Mouse (Mus musculus): ENCODE measurements at regions not wholly inside any gene's neighbourhood (a gene's known extent, or its start where the extent isn't known, plus 50 kb on each side); places are given as distances from the start of the nearest gene placed in this dataset.

DNA sequence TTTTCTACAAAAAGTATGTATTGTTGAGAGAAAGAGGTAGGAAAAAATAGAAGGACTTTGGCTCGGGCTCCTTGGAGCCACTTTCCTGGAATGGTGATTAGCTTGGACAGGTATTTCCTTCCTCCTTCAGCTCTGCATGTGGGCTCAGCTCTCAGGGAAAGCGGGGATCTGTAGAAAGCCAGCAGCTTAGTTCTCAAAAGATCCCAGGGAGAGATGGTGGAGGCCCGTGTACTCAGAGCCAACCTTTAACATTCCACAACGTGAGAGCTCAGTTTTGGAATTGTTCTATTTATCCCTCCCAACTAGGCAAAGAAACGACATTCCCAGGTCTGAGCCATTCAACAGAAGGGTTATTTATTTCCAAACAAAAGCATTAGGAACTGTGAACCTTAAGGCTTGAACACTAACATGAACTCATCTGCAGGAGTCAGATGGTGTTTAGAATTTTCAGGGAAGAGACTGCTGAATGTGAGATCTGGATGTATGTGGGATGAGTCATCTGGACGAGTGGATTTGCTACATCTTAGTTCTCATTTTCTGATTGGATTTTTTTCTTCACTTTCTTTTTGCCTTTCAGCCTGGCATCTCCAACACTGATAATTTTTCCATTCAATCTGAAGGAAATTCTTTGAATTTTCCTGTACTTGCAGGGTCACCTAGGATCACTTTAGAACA is 428.6 kb upstream of the Tnp1 start:
- DNase-seq (ENCODE audit: low read depth) = no peak

GRCm38 (mm10) chr1:73438385-73438784 is 422.7 kb upstream of the Tnp1 start:
- no peak for DNase-seq (ENCODE audit: low read depth)

DNA sequence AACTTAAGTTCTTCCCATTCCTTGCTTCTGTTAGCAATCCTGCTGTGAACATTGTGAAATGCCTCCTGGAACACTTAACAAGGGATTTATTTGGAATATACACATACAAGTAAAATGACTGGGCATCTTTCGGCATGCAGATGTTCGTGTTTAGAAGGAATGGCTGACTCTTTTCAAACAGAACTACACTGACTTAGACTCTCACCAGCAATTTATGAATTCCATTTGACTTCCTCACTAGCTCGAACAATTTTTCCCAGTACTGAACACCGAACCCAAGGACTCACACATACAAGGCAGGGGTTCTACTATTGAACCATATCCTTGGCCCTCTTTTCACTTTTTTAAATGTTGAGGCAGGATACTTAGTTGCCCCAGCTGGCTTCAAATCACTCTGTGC is 412.4 kb upstream of the Tnp1 start:
- DNase-seq (ENCODE audit: low read depth) = no peak

GRCm38 (mm10) chr1:73425049-73425448 is 409.3 kb upstream of the Tnp1 start:
- no peak for DNase-seq (ENCODE audit: low read depth)

DNA sequence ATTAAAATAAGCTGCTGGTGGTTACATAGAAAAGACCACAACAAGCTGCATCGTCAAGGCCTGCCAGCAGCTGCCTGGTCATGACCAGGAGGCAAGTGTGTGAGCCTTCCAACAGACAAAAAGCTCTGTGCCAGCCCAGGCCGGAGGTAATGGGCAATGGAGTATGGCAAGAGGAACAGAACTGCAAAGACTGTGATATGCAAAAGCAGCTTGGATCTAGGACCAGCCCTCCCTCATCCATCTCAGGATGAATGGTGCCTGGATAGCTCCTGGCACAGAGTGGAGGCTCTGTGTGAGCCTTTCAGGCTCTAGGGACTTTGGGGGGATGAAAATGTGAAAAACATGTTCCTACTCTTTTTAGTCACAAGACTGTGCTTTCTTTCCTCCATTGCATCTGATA is 402.5 kb upstream of the Tnp1 start:
- DNase-seq (ENCODE audit: low read depth) = no peak

- no peak for DNase-seq (ENCODE audit: low read depth)
These were observed 395.7 kb upstream of the Tnp1 start for GRCm38 (mm10) chr1:73411452-73411851.

- no peak for DNase-seq (ENCODE audit: low read depth)
These were observed 383.5 kb upstream of the Tnp1 start for GRCm38 (mm10) chr1:73399178-73399577.

DNA sequence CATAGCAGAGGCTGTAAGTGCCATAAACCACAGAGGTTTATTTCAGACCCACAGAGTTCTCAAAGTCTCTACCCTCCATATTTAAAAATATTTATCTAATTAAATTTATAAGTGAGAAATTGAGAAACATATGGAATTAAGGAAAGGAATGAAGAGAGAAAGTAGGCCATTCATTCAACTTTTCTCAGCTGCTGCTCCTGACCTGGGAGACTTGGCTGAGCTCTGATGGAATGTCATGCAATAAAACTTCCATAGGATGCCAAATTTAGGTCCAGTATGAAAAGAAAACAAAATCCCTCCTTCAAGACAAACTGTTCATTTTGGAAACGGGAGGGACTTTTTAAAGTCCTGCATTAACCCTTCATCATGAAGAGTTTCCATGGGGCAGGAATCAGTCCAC is 379.3 kb upstream of the Tnp1 start:
- DNase-seq (ENCODE audit: low read depth) = no peak

- DNase-seq (ENCODE audit: low read depth) = no peak
These were observed 378.8 kb upstream of the Tnp1 start for GRCm38 (mm10) chr1:73394466-73394865.

DNA sequence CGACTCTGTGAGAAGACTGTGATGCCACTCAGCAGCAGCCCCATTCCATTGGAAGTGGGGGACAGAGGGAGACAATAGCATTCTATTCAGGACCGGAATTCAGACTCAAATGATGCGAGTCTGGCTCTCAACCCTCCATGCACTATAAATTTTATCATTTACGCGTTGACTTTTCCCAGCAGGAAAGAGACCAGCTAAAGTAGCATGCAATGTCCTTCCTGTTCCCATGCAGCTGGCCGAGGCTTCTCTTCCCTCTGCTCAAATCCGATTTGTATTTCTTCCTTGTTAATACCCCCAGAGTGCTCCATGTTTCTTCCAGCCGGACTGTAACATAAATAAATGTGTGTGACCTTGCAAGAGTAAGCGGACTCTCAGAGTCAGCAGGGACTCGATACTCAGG is 376.4 kb upstream of the Tnp1 start:
- DNase-seq (ENCODE audit: low read depth) = no peak

GRCm38 (mm10) chr1:73389976-73390375 is 374.3 kb upstream of the Tnp1 start:
- no peak for DNase-seq (ENCODE audit: low read depth)

DNA sequence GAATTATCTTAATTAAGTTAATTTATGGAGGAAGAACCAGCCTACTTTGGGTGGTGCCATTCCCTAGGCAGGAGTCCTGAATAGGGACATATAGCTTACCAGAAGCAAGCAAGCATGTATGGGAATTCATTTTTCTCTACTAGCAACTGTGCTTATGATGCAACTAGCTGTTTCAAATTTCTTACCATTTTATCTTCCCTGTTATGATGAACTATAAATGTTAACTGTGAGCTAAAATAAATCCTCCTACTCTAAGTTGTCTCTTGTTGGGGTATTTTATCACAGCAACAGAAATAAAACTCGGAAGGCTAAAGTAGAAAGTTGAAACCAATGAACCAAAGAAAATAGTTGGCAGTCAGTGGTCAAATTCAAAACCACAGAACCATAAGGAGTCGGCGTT is 373.5 kb upstream of the Tnp1 start:
- no peak for DNase-seq (ENCODE audit: low read depth)

DNA sequence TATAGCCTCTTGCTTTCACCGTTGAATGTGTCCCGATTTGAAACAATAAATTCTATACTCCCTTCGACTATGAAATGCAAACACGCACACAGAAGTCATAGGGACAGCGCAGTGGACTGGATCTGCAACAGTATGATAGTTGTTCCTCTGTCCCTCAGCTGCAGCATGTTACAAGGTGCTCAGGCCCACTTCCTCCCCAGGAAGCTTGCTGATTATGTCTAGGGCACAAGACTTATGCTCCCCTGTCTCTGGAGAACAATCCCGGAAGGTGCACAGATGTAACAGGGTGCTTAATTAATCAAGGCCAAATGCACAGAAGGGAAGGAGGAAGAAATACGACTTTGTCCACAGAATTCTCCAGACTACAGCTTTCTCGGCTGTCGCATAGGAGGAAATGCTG is 365.9 kb upstream of the Tnp1 start:
- DNase-seq (ENCODE audit: low read depth) = no peak

DNA sequence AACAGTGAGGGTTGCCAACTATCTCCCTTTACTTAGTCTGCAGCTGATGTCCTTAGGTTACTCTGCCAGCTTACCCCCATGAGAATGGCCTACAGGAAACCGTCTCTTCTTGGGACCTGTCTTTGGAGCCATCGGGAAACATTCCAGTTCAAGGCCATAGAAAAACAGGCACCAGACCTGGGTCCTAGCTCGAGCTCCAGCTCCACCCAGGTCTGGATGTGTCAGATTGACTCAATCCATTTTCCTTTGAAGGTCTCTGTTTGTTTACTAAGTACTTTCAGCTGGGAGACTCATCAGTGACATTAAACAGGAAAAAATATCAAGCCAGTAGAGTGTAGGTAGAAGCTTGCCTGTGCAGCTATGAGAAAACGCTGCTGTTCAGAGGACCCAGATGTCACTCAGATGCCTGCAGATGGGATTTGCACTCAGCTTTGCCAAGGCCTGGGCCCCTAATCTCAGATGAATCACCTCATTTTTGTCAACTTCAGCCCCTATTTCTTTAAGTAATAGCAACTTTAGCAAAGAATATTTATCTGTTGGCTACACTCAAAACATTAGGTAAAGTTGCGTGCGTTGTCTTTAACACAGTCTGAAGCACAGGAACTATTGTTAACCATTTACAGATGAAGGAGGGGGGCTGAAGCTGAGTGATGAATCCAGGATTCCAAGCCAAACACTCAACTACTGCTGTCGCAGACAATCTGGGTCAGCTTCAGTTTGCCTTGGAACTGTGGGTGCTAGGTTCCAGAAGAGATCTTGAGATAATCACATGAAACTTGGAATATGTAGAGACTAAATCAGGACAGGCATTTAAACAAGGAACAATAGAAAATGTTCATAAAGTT is 359.0 kb upstream of the Tnp1 start:
- no peak for DNase-seq (ENCODE audit: low read depth)

GRCm38 (mm10) chr1:73368222-73368621 is 352.5 kb upstream of the Tnp1 start:
- DNase-seq (ENCODE audit: low read depth) = no peak

GRCm38 (mm10) chr1:73365842-73366241 is 350.1 kb upstream of the Tnp1 start:
- DNase-seq (ENCODE audit: low read depth) = no peak

DNA sequence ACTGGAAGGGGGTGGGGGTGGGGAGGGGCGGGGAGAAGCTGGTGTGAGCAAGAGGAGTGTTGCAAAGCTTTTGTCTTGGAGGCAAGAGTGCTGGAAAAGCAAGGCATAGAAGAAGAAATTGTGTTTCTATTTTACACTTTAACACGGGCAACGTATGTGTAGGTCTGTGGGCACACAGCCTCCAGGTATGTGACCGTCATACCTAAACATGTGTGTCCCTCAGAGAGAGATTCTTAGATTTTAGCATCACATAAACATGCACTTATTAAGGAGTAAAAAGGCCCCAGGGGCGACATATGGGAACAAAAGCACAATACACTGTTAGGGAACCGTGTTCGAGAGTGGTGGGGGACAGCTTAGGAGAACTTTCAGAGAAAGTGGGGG is 348.6 kb upstream of the Tnp1 start:
- no peak for DNase-seq (ENCODE audit: low read depth)

DNA sequence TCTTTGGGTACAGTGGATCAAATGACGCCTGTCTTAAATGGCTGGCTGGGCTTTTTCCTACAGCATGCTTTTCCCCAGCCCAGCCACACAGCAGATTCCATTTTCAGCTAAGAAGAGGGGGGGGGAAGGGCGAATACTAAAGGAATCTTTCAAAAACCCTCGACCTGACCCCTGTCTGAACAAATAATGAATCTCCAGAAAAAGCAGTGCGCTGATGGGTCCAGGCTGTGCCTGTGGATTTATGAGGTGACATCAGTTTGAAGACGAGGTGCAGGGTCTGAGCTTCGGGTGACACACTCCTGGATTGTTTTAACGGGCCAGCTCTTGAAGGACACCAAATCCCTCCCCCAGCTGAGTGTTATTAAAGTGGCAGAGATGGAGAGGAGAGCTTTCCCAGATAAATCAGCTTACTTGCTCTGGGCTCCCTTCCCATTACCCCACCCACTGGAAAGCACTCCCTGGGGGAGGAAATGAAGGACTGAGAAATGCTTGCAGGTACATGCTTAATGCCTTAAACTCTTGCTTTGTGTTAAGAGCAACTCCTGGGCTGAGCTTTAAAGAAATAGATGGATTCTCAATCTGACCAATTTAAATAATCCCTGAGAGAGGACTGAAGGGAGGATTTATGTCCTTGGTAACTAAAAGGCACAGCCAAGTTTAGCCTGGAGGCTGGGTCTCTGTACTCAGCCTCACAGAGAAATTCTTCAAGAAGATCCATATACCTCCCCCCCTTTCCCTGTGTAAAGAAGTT is 348.0 kb upstream of the Tnp1 start:
- DNase-seq (ENCODE audit: low read depth) = no peak

GRCm38 (mm10) chr1:73362122-73362521 is 346.4 kb upstream of the Tnp1 start:
- no peak for DNase-seq (ENCODE audit: low read depth)

GRCm38 (mm10) chr1:73361300-73361699 is 345.6 kb upstream of the Tnp1 start:
- no peak for DNase-seq (ENCODE audit: low read depth)

DNA sequence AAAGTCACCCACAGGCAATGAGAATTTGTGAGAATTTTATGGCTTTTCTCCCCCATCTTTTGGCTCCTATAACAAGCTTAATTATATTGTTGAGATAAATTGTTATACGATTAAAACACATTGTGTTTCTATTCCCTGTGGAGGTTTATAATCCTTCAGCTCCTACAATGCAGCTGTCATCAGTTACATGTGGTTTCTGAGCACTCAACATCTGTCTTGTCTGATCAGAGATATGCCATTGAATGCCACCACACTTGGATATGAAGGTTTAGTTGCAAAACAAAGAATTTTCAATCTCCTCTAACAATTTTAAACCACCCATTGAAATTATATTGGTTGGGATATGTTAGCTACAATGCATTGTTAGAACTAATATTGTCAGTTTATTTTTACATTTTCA is 338.7 kb upstream of the Tnp1 start:
- DNase-seq (ENCODE audit: low read depth) = no peak

DNA sequence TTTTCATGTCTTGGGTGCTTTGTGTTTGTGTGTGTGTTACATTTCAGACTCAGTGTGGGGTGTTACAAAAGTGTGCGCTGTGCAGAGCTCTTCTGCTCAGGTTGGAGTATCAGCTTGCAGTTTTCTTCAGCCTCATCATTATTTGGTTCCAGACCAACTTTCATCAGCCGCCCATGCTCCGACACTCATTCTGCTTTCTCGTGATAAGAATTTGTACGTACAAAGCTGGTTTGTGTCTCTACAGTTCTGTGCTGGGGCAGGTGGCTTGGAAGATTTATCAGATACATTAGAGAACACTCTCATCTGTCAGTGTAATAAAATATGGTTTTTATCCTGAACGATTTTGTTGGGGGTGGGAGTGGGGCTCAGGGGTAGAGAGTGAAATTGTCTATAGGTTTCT is 332.8 kb upstream of the Tnp1 start:
- no peak for DNase-seq (ENCODE audit: low read depth)

DNA sequence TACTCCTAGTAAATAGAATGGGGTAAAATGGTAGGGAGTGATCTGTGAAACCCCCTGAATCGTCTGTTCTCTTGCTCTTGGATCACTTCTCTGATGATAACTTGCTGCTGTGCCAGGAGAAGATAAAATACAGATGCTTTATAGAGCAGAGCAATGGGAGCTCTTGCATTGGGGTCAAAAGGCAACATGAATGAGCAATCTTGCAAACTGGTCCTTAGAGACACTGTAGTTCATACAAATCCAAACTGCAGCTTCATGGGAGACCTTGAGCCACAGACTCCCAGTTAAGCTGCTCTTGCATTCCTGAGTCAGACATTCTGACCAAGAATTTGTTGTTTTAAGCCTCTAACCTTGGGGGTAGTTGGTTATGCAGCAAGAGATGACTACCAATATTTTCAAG is 328.9 kb upstream of the Tnp1 start:
- no peak for DNase-seq (ENCODE audit: low read depth)

All from NIH3T3 (cell line).